Mouse (Mus musculus) adrenal gland, postnatal 4 days (tissue): ENCODE measurements around the gene Ngfr. TPM values are rescaled to one million over a fixed set of nuclear protein-coding genes. Genes with fewer than 3 reads are reported as not detected.

Experiments
- DNase-seq, 2 experiments: peaks; one replicate each; pipeline ENCODE4 v3.0.0; 2021 to 2022; ENCODE audit warnings: low spot score in 2 of 2, mixed read lengths in 2 of 2
- total RNA-seq, 2 experiments: library from RNA; stranded (reverse); gene quantifications; 2 replicates each; pipeline ENCODE4 v1.2.3; 2021

The Ngfr gene
- total RNA-seq, 2 experiments from 2014 or later, result 15.3 to 20.4 TPM

- no peak for DNase-seq
Measured at GRCm38 (mm10) chr11:95567936-95568715, 19.4 kb downstream of the Ngfr start.

GRCm38 (mm10) chr11:95567366-95567765, 20.2 kb downstream of the Ngfr start:
- DNase-seq, result no peak

GRCm38 (mm10) chr11:95565327-95565726, 22.2 kb downstream of the Ngfr start:
- no peak for DNase-seq

- no peak for DNase-seq
Measured at GRCm38 (mm10) chr11:95563849-95564248, 23.7 kb downstream of the Ngfr start.

GRCm38 (mm10) chr11:95560773-95561172, 26.8 kb downstream of the Ngfr start:
- DNase-seq, result no peak

- no peak for DNase-seq
Measured at GRCm38 (mm10) chr11:95559761-95560160, 27.8 kb downstream of the Ngfr start.

GRCm38 (mm10) chr11:95557719-95558118, 29.8 kb downstream of the Ngfr start:
- DNase-seq, result no peak

GRCm38 (mm10) chr11:95557032-95557431, 30.5 kb downstream of the Ngfr start:
- no peak for DNase-seq

- no peak for DNase-seq
Measured at GRCm38 (mm10) chr11:95555279-95555678, 32.3 kb downstream of the Ngfr start.

GRCm38 (mm10) chr11:95550301-95551021, 37.1 kb downstream of the Ngfr start:
- DNase-seq, result no peak

- DNase-seq, result no peak
Measured at GRCm38 (mm10) chr11:95546021-95546782, 41.3 kb downstream of the Ngfr start.

- DNase-seq, result no peak
Measured at GRCm38 (mm10) chr11:95544546-95545327, 42.8 kb downstream of the Ngfr start.

- DNase-seq, result no peak
Measured at GRCm38 (mm10) chr11:95540637-95541385, 46.7 kb downstream of the Ngfr start.

GRCm38 (mm10) chr11:95538378-95539104, 49.0 kb downstream of the Ngfr start:
- no peak for DNase-seq

GRCm38 (mm10) chr11:95533484-95534160, 53.9 kb downstream of the Ngfr start:
- peak; percentile 89 to 92 for DNase-seq

GRCm38 (mm10) chr11:95532353-95533072, 55.0 kb downstream of the Ngfr start:
- DNase-seq, result no peak

- no peak for DNase-seq
Measured at GRCm38 (mm10) chr11:95528231-95528630, 59.3 kb downstream of the Ngfr start.

- DNase-seq, result no peak
Measured at GRCm38 (mm10) chr11:95527307-95527706, 60.2 kb downstream of the Ngfr start.
